Mouse (Mus musculus) heart, adult 2 months (tissue): ENCODE results near the gene Ska3.

Source experiments
- CTCF ChIP-seq: fragments of 200-600 bp; IDR thresholded peaks from 2 replicates; pipeline ENCODE4 v1.8.1; 2022; ENCODE audit warnings: antibody characterized with exemption, mild to moderate bottlenecking, moderate library complexity
- POLR2A ChIP-seq: fragments of 200-500 bp; IDR thresholded peaks from 2 replicates; pipeline ENCODE4 v1.6.1; 2011; ENCODE audit warnings: mild to moderate bottlenecking, low read depth, low read length, control low read depth; ENCODE audit not compliant: insufficient read depth

DNA sequence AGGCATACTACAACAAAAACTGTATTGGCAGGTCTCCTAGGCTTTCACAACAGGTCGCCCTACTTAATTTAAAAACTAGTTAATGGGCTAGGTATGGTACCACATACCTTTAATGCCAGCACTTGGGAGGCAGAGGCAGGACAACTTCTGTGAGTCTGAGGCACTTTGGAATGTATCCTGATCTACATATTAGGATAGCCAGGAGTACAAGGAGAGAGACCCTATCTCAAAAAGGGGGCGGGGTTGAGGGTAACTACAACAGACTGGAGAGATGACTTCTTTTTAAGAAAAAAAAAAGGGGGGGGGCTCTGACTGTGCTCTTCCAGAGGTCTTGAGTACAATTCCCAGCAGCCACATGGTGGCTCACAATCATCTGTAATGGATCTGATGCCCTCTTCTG lies 22.7 kb upstream of the Ska3 start:
- TF ChIP-seq CTCF (no peak), POLR2A (no peak)
